21 mouse cellular contexts compared by ENCODE assay signal in the genomic region with DNA sequence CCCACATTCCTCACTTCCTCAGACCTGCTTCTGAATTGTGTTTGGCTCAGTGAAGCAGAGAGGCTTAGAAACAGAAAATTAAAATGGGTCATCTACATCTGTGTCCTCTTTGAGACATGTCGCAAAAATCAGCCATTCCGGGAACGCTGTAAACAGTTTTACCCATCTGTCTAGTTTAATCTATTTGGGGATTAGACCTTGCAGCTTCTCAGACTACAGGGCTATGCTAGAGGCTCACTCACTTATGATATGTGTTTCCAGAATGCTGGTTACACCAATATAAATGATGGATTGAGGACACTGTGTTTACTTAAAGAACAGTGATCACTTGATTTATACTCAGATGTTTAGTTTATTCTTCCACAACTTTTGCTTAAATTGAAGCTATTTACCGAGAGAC.
DNase-seq lines count a peak whose midpoint lies in the region; ATAC-seq and TF ChIP-seq lines count a peak whose summit lies in the region.
"Had no signal": no experiment of that assay in that cellular context is flagged by ENCODE, and none has a peak within 500 bp of the region (broad histone marks: within the 10 kb centered on the region; RNA-seq: fewer than 3 reads in every experiment).

No protein-coding gene starts in this region.

- no peak for DNase-seq in intestine, embryonic 14.5 days (ENCODE audit: low spot score)
- no peak for DNase-seq in stomach, postnatal 0 days (ENCODE audit: low spot score)
- peak; percentile 13 for DNase-seq in retina, postnatal 7 days (ENCODE audit: low read depth, low spot score)
- DNase-seq in urinary bladder, adult 18-20 months (ENCODE audit: low spot score in 2 of 2) = no peak
- DNase-seq: adrenal gland, postnatal 14 days; cerebellum, adult 18-20 months; cerebellum, adult 9-11 months; gastrocnemius, postnatal 10 days; heart, adult 2 months; heart, postnatal 14 days had no signal

- peak overlapping the region; percentile 14; the same call in 1 of the 2 replicates for H3K27ac ChIP-seq in intestine, embryonic 14.5 days (ENCODE audit: low read depth)
- H3K27ac ChIP-seq in intestine, postnatal 0 days (ENCODE audit: low read depth, low read length) = no peak overlapping the region
- H3K27ac ChIP-seq in stomach, embryonic 14.5 days (ENCODE audit: low read length) = no peak overlapping the region
- no peak overlapping the region for H3K27ac ChIP-seq in stomach, postnatal 0 days (replicated peaks)
- H3K27ac ChIP-seq: embryonic facial prominence, embryonic 10.5 days; heart, adult 2 months; heart, embryonic 15.5 days; hindbrain, embryonic 10.5 days; hindbrain, embryonic 14.5 days had no signal

- no peaks in the 10 kb centered on the region for H3K9me3 ChIP-seq in intestine, embryonic 14.5 days (ENCODE audit: control insufficient read depth, low read length)
- no peaks in the 10 kb centered on the region for H3K9me3 ChIP-seq in intestine, postnatal 0 days (ENCODE audit: control insufficient read depth)
- H3K9me3 ChIP-seq in stomach, embryonic 14.5 days (ENCODE audit: control insufficient read depth, low read depth, low read length) = no peaks in the 10 kb centered on the region
- H3K9me3 ChIP-seq in stomach, postnatal 0 days (ENCODE audit: control insufficient read depth, low read length) = no peaks in the 10 kb centered on the region
- H3K9me3 ChIP-seq: embryonic facial prominence, embryonic 10.5 days; heart, embryonic 15.5 days; hindbrain, embryonic 10.5 days had no signal

- no peak overlapping the region for H3K4me3 ChIP-seq in intestine, embryonic 14.5 days (ENCODE audit: low read depth, low read length)
- no peak overlapping the region for H3K4me3 ChIP-seq in intestine, postnatal 0 days (ENCODE audit: low read depth, low read length)
- H3K4me3 ChIP-seq in stomach, embryonic 14.5 days (ENCODE audit: low read depth, low read length) = no peak overlapping the region
- no peak overlapping the region for H3K4me3 ChIP-seq in stomach, postnatal 0 days (ENCODE audit: low read depth, low read length)
- H3K4me3 ChIP-seq: embryonic facial prominence, embryonic 10.5 days; heart, adult 2 months; heart, embryonic 15.5 days; hindbrain, embryonic 10.5 days had no signal

- no peak overlapping the region for H3K4me2 ChIP-seq in intestine, embryonic 14.5 days (ENCODE audit: low read length)
- H3K4me2 ChIP-seq in intestine, postnatal 0 days (replicated peaks; ENCODE audit: low read depth) = no peak overlapping the region
- no peak overlapping the region for H3K4me2 ChIP-seq in stomach, embryonic 14.5 days (replicated peaks; ENCODE audit: low read depth, low read length)
- no peak overlapping the region for H3K4me2 ChIP-seq in stomach, postnatal 0 days (replicated peaks; ENCODE audit: low read depth)
- H3K4me2 ChIP-seq: heart, embryonic 11.5 days; heart, embryonic 15.5 days; hindbrain, embryonic 14.5 days had no signal

- no peaks in the 10 kb centered on the region for H3K36me3 ChIP-seq in intestine, embryonic 14.5 days (ENCODE audit: control insufficient read depth, insufficient read depth, low read length)
- H3K36me3 ChIP-seq in intestine, postnatal 0 days (ENCODE audit: control insufficient read depth, insufficient read depth) = no peaks in the 10 kb centered on the region
- no peaks in the 10 kb centered on the region for H3K36me3 ChIP-seq in stomach, embryonic 14.5 days (ENCODE audit: control insufficient read depth, insufficient read depth, low read length)
- H3K36me3 ChIP-seq in stomach, postnatal 0 days (ENCODE audit: control insufficient read depth, insufficient read depth, low read length) = no peaks in the 10 kb centered on the region
- H3K36me3 ChIP-seq: embryonic facial prominence, embryonic 10.5 days; heart, embryonic 15.5 days; hindbrain, embryonic 10.5 days had no signal

- no peaks in the 10 kb centered on the region for H3K4me1 ChIP-seq in intestine, embryonic 14.5 days (replicated peaks; ENCODE audit: control insufficient read depth, insufficient read depth, low read length)
- no peaks in the 10 kb centered on the region for H3K4me1 ChIP-seq in intestine, postnatal 0 days (replicated peaks; ENCODE audit: control insufficient read depth, insufficient read depth, low read length)
- no peaks in the 10 kb centered on the region for H3K4me1 ChIP-seq in stomach, embryonic 14.5 days (ENCODE audit: control insufficient read depth, insufficient read depth, low read length)
- no peaks in the 10 kb centered on the region for H3K4me1 ChIP-seq in stomach, postnatal 0 days (replicated peaks; ENCODE audit: control insufficient read depth, insufficient read depth)
- H3K4me1 ChIP-seq: embryonic facial prominence, embryonic 10.5 days; heart, embryonic 15.5 days; hindbrain, embryonic 10.5 days had no signal

- 35% methylated on average over 4 of the region's 4 CpGs for WGBS in intestine, embryonic 14.5 days
- 68% methylated on average over 4 of the region's 4 CpGs for WGBS in intestine, postnatal 0 days
- WGBS in stomach, embryonic 14.5 days = 39% methylated on average over 4 of the region's 4 CpGs
- 53% methylated on average over 4 of the region's 4 CpGs for WGBS in stomach, postnatal 0 days

- H3K9ac ChIP-seq in intestine, embryonic 14.5 days (ENCODE audit: low read length) = no peak overlapping the region
- no peak overlapping the region for H3K9ac ChIP-seq in intestine, postnatal 0 days (ENCODE audit: low read depth, low read length)
- H3K9ac ChIP-seq in stomach, embryonic 14.5 days (replicated peaks; ENCODE audit: low read depth, low read length) = no peak overlapping the region
- no peak overlapping the region for H3K9ac ChIP-seq in stomach, postnatal 0 days (ENCODE audit: low read length)
- H3K9ac ChIP-seq: heart, embryonic 15.5 days; hindbrain, embryonic 14.5 days had no signal

- ATAC-seq in intestine, embryonic 14.5 days (replicated peaks; ENCODE audit: low FRiP score, low TSS enrichment, low read depth) = no peak
- no peak for ATAC-seq in intestine, postnatal 0 days
- 0 out of 2 replicates have a peak, but pooled peaks have one; percentile 46 for ATAC-seq in stomach, embryonic 14.5 days (ENCODE audit: insufficient number of reproducible peaks, insufficient read depth, low FRiP score, low read depth)
- ATAC-seq in stomach, postnatal 0 days (ENCODE audit: low FRiP score, low TSS enrichment) = no peak
- ATAC-seq: activated CD4-positive, CD25-positive, alpha-beta regulatory T cell, adult 4 months; forebrain, embryonic 14.5 days; Patski had no signal

- H3K27me3 ChIP-seq in intestine, embryonic 14.5 days (replicated peaks; ENCODE audit: control insufficient read depth, insufficient read depth, low read length) = no peaks in the 10 kb centered on the region
- H3K27me3 ChIP-seq in intestine, postnatal 0 days (replicated peaks; ENCODE audit: control insufficient read depth, insufficient read depth, low read length) = no peaks in the 10 kb centered on the region
- no peaks in the 10 kb centered on the region for H3K27me3 ChIP-seq in stomach, embryonic 14.5 days (ENCODE audit: control insufficient read depth, insufficient read depth, low read length)
- H3K27me3 ChIP-seq in stomach, postnatal 0 days (ENCODE audit: control insufficient read depth, insufficient read depth, low read length) = no peaks in the 10 kb centered on the region
- H3K27me3 ChIP-seq: CH12.LX; heart, embryonic 15.5 days; Patski had no signal

- TF ChIP-seq CTCF in intestine, postnatal 0 days (IDR thresholded peaks at IDR 0.05; ENCODE audit: low read depth) = no peak
- no peak for TF ChIP-seq CTCF in stomach, postnatal 0 days (IDR thresholded peaks at IDR 0.05; ENCODE audit: low read depth)

- no peak for TF ChIP-seq EP300 in stomach, postnatal 0 days (optimal IDR thresholded peaks at IDR 0.05)
